Mouse (Mus musculus) cerebellum, adult 9-10 months (tissue): Measurements from ENCODE around the gene Foxp4.
"Not testable (repeated sequence)": the region's sequence is repeated elsewhere in the genome, so short reads cannot be mapped to it uniquely, and the experiment has no call there.

Experiments used
- DNase-seq: peaks from one replicate; pipeline ENCODE4 v3.0.0; 2022

Foxp4 gene

DNA sequence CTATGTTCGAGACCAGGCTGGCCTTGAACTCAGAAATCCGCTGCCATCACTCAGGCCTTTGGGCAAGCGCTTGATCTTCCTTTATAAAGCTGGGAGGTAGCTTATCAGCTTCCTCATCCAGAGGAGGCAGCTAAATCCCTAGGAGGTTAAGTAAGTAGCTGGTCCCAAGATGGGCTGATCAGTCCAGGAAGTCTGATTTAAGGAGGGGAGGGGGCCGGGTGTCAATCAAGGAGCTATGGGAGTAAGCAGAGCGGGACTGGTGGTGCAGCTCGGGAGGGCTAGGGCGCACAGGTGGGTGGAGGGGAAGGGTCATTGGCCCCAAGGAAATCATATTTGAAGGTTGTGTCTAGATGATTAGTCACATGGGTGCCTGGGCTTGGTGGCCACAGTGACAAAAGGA is 35.8 kb downstream of the Foxp4 start:
- no peak for DNase-seq

DNA sequence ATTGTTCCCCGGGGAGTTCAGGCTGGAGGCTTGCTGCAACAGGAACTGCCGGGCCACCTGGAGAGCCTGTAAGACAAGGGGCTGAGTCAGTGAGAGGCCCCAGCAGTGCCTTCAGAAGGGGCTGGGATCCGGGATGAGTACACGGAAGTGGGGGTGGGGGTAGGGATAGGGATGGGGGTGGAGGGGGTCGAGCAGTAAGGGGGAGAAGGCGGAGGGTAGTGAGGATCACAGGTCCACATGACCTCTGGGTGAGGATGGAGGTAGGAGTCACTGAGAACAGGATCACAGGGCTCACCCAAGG is 36.3 kb downstream of the Foxp4 start:
- DNase-seq: no peak

DNA sequence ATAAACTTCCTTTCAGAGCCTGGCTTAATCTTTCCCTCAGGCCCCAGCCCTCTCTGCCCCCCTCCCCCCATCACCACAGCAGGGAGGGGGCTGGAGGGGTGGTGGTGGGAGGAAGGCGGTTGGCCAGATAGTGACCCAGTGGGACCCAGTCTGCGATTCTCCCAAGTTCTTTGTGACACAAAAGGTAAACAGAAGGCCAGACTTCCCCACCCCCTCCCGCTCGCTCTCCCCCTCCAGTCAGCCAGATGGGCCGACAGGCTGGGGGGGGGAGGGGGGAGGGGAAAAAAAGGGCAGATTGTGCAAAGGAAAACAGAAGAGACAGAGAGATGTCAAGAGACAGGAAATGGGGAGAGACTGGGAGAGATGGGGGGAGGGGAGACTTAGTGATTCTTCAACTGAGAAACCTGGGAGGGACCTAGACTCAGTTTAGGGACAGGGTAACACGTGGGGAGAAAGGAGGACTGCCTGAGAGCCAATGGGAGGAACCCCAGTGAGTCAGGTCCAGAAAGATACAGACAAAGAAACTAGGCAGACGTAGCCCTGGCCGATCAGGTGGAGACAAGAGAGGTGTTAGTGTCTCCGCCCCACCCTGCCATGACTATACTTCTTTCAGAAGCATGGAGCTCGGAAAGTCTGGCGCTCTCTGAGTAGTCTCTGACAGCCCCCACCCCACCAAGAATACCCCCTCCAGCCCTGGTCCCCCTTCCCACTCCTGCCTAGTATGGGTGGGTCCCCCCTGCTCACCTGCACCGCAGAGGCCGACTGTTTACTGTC is 36.9 kb downstream of the Foxp4 start:
- no peak for DNase-seq

DNA sequence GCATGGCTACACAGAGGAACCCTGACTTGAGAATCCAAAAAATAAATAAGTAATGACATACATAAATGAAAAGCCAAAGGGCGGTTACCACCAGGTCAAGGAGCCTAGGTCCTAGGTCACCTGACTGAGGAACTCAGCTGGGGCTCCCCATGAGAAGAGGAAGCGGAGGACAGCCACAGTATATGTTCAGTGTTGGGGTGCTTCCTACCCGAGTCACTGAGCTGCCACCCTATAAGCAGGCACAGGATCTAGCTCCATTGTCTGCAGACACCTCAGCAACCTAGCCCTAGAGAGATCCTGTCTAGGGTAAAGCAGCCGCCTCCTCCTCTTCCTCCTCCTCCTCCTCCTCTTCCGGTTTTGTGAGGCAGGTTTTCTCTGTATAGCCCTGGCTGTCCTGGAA is 41.3 kb downstream of the Foxp4 start:
- no peak for DNase-seq

DNA sequence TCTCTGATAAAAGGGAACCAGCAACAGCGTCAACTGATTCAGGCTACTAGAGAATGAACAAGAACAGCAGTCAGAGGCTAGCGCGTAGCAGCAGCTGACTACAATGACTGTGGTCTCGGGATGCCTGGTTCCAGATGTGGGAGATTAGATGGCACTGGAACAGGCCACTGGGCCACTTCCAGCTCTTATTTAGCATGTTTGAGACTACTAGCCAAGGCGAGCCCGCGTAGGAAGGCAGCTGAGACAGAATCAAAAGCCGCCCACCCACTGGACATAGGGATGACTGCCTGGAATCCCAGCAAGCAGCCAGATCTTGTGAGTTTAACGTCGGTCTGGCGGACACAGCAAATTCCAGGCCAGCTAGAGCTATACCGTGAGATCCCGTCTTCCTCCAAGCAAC is 43.1 kb downstream of the Foxp4 start:
- no peak for DNase-seq

DNA sequence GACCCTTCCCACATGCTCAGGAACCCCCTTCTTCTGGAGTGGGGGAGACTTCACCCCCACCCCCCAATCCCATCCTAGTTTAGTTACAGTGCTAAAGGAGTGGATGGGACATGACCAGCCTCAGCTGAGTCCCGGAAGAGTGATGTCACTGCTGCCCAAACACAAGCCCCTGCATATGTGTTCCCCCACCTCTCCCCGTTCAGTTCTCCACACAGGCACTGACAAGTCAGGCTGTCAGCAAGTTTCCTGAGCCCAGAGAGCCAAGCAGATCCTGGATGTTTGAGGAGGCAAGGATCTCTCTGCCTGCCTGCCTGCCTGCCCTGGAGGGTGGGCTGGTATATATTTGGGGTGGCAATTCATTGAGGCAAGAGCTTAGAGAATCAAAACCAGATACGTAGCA is 45.2 kb downstream of the Foxp4 start:
- peak; percentile 31 for DNase-seq

DNA sequence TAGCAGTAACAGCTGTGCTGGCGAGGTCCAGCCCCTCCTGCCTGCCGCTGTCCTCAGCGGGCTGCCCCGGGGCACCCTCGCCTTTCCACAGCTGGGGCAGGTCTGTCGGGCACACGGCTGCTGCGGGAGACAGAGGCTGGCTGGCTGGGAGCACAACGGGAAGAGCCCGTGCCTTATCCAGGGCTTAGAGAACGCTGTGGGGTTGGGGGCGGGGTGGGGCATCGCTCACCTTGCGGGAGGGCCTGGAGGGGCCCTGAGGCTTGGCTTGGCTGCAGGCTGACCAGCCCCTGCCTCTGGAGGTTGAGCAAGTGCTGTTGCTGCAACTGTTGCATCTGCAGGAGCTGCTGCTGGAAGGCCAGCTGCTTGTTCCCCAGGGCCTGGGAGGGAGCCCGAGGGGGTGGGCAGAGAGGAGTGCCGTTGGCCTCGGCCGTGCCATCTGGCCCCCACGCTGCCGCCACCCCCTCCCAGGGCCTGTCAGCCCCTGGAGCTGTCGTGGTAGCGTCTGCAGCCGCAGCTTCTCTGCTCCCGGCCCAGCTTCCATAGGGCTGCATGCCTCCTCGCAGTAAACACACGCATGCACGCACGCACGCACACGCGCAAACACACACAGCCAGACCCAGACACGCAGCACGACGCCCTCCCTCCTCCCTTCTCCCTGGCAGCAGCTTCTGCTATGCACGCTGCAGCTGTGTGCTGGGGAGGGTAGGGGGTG is 45.9 kb downstream of the Foxp4 start:
- peak; percentile 65 for DNase-seq

DNA sequence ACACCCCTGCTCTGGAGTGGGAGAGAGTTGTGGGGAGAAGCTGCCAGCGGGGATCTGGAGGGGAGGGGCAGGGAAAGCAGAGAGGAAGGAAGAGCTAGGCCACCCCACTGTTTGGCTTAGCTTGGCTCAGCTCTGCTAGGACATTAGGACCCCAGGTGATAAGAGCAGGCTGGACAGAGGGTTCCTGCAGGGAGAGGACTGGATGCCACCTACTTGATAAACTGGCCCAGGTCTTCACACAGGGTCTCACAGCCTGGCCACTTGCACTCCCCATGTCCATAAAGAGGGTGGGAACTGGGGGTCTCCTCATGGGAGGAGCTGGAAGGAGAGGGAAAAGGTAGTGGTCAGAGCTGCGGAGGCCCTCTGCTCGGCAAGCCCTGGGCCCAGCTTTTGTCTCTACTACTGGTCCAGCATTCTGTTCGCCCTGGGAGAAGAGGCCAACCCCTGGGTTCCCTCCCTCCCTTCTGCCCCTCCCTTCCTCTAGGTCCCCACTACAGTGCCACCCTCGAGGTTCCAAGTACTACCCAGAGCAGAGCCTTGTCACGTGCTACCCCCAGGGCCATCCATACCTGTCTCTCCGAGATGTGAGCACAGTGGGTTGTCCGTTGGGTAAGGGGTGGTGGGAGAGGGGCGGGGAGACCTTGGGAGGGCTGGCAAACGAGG is 46.6 kb downstream of the Foxp4 start:
- DNase-seq: peak; percentile 34

DNA sequence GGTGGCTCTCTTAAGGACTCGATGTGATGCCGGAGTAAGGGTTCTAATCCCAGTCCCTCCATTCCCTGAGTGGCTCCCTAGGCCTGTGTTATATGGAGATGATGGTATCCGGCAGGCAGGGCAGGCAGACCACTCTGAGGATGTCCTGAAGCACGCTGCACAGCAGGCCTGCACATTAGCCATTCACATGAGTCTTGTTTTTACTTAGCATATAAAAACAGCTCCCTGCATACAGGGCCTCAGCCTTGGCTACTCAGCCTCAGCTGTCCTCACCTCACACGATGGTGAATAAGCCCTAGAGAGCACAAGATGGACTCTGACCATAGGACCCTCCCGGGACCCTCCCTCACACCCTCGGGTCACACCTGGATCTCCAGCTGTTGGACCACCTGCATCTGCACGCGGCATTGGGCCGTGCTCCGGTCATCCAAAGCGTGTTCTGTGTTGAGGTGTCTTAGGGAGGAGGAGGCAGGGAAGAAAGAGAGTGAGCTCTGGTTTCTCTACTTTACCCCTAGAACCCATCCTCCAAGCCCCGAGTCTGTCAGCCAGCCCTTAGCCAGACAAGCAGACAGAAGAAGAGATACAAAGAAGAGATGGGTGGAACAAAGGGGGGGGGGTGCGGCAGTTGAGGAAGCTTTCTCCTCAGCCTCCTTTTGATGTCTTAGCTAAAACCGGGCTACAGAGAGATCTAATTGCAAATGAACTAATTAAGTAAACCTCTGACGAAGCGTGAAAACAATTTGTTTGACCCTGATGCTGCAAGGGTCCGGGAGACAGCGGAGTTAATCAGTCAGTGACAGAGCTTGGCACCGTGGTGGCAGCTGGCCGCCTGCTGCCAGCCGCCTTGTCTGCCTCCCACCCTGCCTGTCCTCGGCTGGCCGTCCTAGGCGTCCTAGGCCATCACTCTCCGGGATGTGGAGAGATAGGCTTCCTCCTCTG is 47.4 kb downstream of the Foxp4 start:
- peak; percentile 25 for DNase-seq

DNA sequence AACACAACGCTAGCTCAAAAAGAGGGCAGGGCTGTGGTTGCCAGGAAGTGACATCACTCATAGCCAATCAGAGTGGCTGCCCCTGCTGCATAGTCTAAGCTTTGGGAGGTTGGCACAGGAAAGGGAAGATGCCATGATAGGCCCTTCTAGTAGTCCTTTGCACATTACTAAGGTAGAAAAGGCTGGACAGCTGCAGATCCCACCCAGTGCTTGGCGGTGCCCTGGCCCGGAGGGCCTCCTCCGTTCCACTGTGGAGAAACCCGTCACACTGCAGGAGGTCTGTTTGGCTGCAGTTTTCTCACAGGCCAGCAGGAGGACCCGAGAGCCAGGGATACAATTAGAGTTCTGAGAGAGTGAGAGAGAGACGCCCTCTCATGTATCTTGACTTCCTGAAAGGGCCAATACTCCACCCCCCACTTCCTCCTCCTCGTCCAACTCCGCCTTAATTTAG is 51.1 kb downstream of the Foxp4 start:
- DNase-seq: peak; percentile 86

DNA sequence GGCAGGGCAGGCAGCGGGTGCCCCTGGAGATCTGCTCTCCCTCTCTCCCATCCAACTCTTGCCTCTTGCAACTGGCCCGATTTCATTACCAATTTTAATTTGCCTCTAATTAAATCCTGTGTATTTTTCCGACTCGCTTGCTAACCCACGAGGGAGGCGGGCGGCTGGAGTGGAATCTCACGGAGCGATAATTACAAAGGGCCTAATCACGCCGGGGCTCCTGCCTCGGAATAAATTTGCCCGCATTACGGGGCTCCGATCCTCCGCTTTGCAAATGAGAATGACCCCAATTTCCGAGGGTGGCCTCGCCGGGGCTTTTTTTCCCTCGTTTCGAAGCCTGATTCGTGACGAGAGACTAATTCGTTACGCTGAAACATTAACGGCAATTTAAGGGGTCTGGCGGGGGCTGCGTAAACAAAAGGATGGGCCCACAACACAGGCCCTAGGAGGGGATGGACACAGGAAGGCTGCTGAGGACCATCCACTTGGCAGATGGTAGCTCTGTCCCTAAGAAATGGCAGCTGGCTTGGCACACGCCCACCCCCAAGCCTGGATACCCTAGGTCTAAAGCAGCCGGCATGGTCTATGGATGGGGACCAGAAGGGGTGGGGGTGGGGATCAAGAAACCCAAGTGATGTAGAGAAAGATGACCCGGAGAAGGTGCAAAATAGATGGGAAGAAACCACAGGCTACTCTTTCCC is 52.0 kb downstream of the Foxp4 start:
- peak; percentile 27 for DNase-seq

DNA sequence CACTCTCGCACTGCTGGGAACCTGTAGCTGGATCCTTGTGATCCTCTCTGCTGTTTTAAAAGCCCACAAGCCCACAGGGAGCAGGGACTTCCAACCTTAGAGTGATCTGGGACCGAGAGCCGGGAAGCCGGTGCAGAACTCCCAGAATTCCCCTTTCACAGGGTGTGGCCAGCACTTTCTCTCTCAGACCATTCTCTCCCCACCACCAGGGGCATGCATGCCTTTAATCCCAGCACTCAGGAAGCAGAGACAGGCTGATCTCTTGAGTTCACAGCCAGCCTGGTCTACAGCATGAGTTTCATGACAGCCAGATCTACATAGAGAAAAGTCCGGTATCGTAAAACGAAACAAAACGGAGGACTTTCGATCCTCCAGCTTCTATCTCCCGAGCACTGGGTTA is 54.6 kb downstream of the Foxp4 start:
- no peak for DNase-seq

DNA sequence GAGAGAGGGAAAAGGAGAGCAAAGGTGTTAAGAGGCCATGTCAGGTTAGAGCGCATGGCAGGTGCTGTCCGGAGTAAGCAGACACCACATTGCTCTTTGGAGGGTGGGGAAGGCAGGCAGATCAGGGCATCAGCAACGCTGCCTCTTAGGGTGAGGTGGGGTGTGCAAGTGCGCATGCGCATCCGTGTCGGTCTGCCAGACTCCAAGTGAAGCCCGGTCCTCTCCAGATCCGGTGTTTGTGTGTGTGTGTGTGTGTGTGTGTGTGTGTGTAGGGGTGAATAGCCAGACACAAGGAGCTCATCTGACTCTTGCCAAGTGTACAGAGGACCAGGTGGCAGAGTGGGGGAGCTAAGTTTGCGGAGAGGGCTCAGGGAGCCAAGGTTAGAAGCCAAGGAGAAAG is 58.4 kb downstream of the Foxp4 start:
- DNase-seq: peak; percentile 65

DNA sequence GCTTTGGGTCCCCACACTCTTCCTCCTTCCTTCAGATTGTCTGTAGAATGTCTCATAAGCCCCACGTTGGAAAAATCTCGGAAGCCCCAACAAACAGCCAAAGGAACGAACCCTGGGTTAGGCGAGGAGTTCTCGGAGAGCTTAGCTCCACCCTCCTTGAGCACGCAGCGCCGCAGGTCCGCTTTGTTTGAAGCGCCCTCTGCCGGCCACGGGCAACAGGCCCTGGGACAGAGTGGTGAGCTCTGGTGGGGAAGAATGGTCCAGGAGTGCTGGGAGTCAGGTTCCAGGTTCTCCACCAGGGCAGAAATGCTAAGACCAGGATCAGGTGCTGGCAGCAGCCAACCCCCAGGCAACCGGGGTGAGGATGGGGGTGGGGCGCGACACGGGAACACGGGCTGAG is 59.9 kb downstream of the Foxp4 start:
- DNase-seq: peak; percentile 74

DNA sequence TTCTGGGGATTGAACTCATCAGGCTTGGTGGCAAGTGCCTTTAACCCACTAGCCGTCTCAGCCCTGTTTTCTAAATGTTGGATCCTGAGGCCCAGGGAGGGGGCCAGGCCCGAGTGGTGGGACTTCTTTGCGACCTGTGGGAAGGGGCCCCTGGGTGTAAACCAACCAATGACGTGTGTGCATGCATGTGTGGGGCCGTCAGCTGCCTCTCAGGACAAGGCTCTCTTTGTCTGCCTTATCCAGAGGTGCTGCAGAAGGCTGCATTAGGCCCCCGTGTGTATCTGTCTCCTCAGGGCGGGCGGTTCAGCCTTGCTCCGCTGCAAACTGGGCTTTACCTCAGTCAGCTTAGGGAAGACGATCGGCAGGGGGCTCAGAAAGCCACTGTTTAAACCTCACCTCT is 61.0 kb downstream of the Foxp4 start:
- no peak for DNase-seq

DNA sequence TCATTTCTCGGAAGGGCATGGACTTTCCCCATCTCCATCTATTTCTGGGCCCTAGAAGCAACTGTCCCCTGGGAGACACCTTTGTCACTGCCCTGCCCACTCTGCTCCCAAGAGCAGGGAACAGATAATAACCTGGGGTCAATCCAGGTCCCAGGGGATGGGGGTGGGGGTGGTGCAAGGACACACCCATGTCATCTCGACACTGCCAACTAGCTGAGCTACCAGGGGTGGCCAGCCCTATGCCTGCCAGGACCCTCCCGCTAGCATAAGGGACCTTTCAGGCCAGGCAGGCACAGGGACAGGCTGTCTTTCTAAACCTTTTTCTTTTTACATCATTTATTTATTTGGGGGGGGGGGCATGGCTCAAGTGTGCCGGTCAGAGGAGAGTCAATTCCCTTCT is 61.4 kb downstream of the Foxp4 start:
- no peak for DNase-seq

DNA sequence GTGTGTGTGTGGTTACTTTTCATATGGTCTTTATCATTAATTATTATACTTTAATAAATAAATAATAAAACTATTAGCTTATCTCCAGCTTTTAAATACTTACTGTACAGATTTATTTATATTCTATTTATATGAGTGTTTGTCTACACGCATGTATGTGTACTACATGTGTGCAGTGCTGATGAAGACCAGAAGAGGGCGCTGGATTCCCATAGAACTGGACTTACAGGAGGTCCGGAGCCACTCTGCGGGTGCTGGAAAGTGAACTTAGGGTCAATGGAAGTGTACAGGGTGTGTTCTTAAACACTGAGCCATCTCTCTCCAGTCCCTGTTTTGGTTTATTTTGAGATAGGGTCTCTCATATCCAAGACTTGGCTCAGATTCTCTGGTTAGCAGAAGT is 68.9 kb downstream of the Foxp4 start:
- DNase-seq: no peak

DNA sequence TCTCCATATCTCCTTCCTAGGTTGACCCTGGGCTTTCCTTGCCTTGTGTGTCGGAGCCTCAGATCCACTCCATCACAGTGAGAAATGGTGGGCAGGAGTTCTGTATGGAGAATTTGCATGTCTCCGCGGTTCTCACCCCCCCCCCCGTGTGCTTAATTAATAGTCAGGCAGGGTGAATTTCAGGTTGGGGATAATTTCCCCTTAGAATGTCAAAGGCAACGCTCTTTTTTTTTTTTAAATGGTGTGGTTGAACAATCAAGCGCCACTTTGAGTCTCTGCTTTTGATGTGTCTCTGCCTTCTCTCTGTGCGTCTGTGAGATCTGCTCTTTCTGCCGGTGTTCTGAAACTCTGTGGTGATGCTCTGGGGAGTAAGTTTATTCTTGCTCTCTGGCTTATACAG is 69.5 kb downstream of the Foxp4 start:
- no peak for DNase-seq

DNA sequence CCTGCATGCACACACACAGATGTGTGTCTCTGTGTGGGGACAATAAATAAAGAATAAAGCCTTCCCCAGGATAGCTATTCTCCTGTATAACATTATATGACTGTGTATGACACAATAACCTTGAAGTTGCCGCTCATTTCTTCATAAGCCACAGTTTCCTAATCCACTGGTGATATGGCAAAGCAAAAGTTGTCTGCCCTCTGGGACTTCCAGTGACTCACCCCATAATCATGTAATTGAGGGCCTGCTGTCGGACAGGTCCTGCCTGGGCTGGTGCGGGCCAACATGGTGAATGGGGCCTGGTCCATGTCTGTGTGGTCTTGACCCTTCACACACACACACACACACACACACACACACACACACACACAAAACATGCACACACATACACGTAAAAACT is 70.7 kb downstream of the Foxp4 start:
- no peak for DNase-seq

DNA sequence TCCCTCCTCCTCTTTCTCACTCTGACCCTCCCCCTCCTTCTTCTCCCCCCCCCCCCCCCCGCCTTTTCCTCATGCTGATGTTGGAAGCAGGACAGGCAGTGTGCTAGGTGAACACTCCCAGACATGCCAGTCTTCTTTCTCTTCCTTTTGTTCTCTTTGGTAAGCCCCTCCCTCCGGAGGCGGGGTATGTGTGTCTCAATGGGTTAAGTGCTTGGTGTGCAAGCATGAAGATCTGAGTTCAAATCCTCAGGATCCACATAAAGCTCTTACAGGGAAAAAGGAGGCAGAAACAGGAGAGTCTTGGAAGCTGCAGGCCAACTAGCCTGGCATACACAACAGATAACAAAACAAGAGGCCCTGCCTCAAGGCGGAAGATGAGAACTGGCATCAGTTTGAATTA is 71.1 kb downstream of the Foxp4 start:
- no peak for DNase-seq

DNA sequence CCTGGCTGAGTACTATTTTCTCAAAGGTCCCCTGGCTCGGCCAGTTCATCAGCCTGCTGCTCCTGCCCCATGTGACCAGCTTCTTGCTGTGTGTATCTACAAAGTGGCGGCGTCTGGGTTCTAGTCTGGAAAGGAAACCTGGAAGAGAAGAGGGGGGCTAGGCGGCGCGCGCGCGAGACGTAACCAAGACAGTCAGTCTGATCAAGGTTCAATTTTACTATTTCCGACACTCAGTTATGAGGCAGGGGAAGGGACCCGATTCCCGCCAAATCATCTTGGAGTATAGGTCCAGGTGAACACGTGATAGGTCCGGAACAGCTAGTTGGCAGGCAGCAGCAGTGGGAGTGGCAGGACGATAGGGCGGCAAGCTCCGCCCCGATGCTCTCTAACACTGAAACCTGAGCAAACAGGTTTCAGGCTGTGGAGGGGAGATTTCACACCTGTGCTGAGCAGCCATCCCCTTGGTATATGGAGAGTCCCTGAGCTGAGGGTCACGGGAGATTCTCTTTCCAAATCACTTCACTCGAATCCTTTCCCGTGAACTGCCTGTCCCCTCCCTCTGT is 72.6 kb downstream of the Foxp4 start:
- DNase-seq: not testable (repeated sequence)
